Mouse (Mus musculus) liver, postnatal 0 days (tissue): ENCODE measurements around the gene Mss51. TPM values are rescaled to one million over a fixed set of nuclear protein-coding genes. Genes with fewer than 3 reads are reported as not detected.

Experiments used
- ATAC-seq: fragments of 200-750 bp; cut with Nextera tagmentation; 2 replicates; pipeline ENCODE4 v1.8.0; 2017; ENCODE audit warnings: mild to moderate bottlenecking, moderate library complexity
- DNase-seq: peaks from one replicate; pipeline ENCODE4 v3.0.0-alpha.2; 2016
- H3K27ac ChIP-seq: fragments of 300-500 bp; sonication (generic); 2 replicates; pipeline ENCODE4 v1.5.1; 2014; ENCODE audit warnings: antibody characterized with exemption, moderate library complexity, mild to moderate bottlenecking, low read depth
- H3K27me3 ChIP-seq: fragments of 300-500 bp; sonication (generic); 2 replicates; pipeline ENCODE4 v1.6.1; 2014; ENCODE audit warnings: low read length, control low read depth, mixed read lengths; ENCODE audit not compliant: insufficient read depth
- H3K36me3 ChIP-seq: fragments of 300-500 bp; sonication (generic); replicated peaks from 2 replicates; pipeline ENCODE4 v1.6.1; 2014; ENCODE audit warnings: mild to moderate bottlenecking, control low read depth, low read length, moderate library complexity, mixed read lengths; ENCODE audit not compliant: insufficient read depth
- H3K4me1 ChIP-seq: fragments of 300-500 bp; sonication (generic); 2 replicates; pipeline ENCODE4 v1.6.1; 2014; ENCODE audit warnings: antibody characterized with exemption, mild to moderate bottlenecking, control low read depth; ENCODE audit not compliant: insufficient read depth
- H3K4me2 ChIP-seq: fragments of 300-500 bp; sonication (generic); 2 replicates; pipeline ENCODE4 v1.6.1; 2014; ENCODE audit warnings: low read depth, mild to moderate bottlenecking, low read length, moderate library complexity, mixed read lengths
- H3K4me3 ChIP-seq: fragments of 300-500 bp; sonication (generic); 2 replicates; pipeline ENCODE4 v1.5.1; 2014; ENCODE audit warnings: low read depth, low read length
- H3K9ac ChIP-seq: fragments of 300-500 bp; sonication (generic); replicated peaks from 2 replicates; pipeline ENCODE4 v1.6.1; 2014; ENCODE audit warnings: mild to moderate bottlenecking, moderate library complexity
- H3K9me3 ChIP-seq: fragments of 300-500 bp; sonication (generic); 2 replicates; pipeline ENCODE4 v1.6.1; 2016; ENCODE audit warnings: mild to moderate bottlenecking, control low read depth, low read length, mixed read lengths
- CTCF ChIP-seq: sonication (generic); IDR thresholded peaks from 2 replicates; pipeline ENCODE4 v1.5.1; 2016; ENCODE audit warnings: antibody characterized with exemption, low read depth
- EP300 ChIP-seq: IDR thresholded peaks from 2 replicates; pipeline ENCODE4 v1.6.1; 2016; ENCODE audit warnings: antibody characterized with exemption, low read depth, mild to moderate bottlenecking
- WGBS: fragments of 180-500 bp; shearing (Covaris S2); extraction: QIAGEN DNeasy Blood & Tissue Kit; methylation state at CpG from one replicate; pipeline ENCODE4 v1.1.7; 2014; ENCODE audit not compliant: insufficient replicate concordance; 5-methylcytosine and 5-hydroxymethylcytosine counted together
- polyA plus RNA-seq: library from polyadenylated mRNA; unstranded; fragments of >200 nt; fragmentation: Nextera tagmentation; extraction: Ambion mirVana; gene quantifications from 2 replicates; pipeline ENCODE4 v1.2.1, GENCODE M21; 2015

Mss51 gene
- polyA plus RNA-seq, 1 experiment from 2014 or later, result 0.41 TPM

GRCm38 (mm10) chr14:20481211-20481610, 15.5 kb downstream of the Mss51 start:
- Histone ChIP-seq H3K4me2 (no peak overlapping the region), H3K36me3 (peaks cover 3% of the 10 kb centered on the region; the same call in 1 of the 2 replicates), H3K27ac (no peak overlapping the region), H3K4me3 (no peak overlapping the region), H3K27me3 (no peaks in the 10 kb centered on the region), H3K9me3 (no peaks in the 10 kb centered on the region), H3K9ac (no peak overlapping the region), H3K4me1 (peaks cover 19% of the 10 kb centered on the region)
- WGBS, result 24% methylated on average over 5 of the region's 5 CpGs
- TF ChIP-seq EP300 (no peak), CTCF (no peak)
- ATAC-seq (no peak), DNase-seq (peak; percentile 55)

- DNase-seq, result no peak
- WGBS, result 75% methylated on average over 1 of the region's 1 CpGs
- H3K27me3 ChIP-seq, result no peaks in the 10 kb centered on the region
- peak overlapping the region; percentile 91 for H3K9ac ChIP-seq
- peak overlapping the region; percentile 95 for H3K27ac ChIP-seq
- TF ChIP-seq EP300, result no peak
- peak overlapping the region; percentile 92 for H3K4me2 ChIP-seq
- ATAC-seq, result no peak
- peaks cover 3% of the 10 kb centered on the region; the same call in 1 of the 2 replicates for H3K36me3 ChIP-seq
- H3K9me3 ChIP-seq, result no peaks in the 10 kb centered on the region
- peaks cover 19% of the 10 kb centered on the region for H3K4me1 ChIP-seq
- H3K4me3 ChIP-seq, result peak overlapping the region; percentile 93
Measured at GRCm38 (mm10) chr14:20480195-20480579, 16.5 kb downstream of the Mss51 start.

- peak; percentile 83 for ATAC-seq
- Histone ChIP-seq H3K36me3 (peaks cover 3% of the 10 kb centered on the region; the same call in 1 of the 2 replicates), H3K9me3 (no peaks in the 10 kb centered on the region), H3K27me3 (no peaks in the 10 kb centered on the region), H3K4me1 (peaks cover 19% of the 10 kb centered on the region), H3K4me3 (peak within 1 kb of the TSS; percentile 93), H3K9ac (peak within 1 kb of the TSS; percentile 91), H3K4me2 (peak within 1 kb of the TSS; percentile 92), H3K27ac (peak within 1 kb of the TSS; percentile 95)
- DNase-seq, result peak; percentile 89
- WGBS, result under 1% methylated on average over 48 of the region's 48 CpGs
- TF ChIP-seq CTCF (peak; percentile 35), EP300 (no peak)
Measured at GRCm38 (mm10) chr14:20479291-20480194, 17.2 kb downstream of the Mss51 start, which contains the start of gene Anxa7. Gene Anxa7, minus strand, starts transcription at chr14:20480133.

- peaks cover 3% of the 10 kb centered on the region; the same call in 1 of the 2 replicates for H3K36me3 ChIP-seq
- WGBS, result 1% methylated on average over 7 of the region's 7 CpGs
- H3K27me3 ChIP-seq, result no peaks in the 10 kb centered on the region
- H3K9me3 ChIP-seq, result no peaks in the 10 kb centered on the region
- peak overlapping the region; percentile 93 for H3K4me3 ChIP-seq
- peak overlapping the region; percentile 95 for H3K27ac ChIP-seq
- TF ChIP-seq CTCF (no peak), EP300 (0 out of 2 replicates have a peak, but pooled peaks have one; percentile 39)
- peak overlapping the region; percentile 91 for H3K9ac ChIP-seq
- DNase-seq (peak; percentile 81), ATAC-seq (peak; percentile 81)
- peaks cover 19% of the 10 kb centered on the region for H3K4me1 ChIP-seq
- peak overlapping the region; percentile 92 for H3K4me2 ChIP-seq
Measured at GRCm38 (mm10) chr14:20478801-20479200, 17.9 kb downstream of the Mss51 start.

GRCm38 (mm10) chr14:20478385-20478784, 18.3 kb downstream of the Mss51 start:
- DNase-seq, result peak; percentile 20
- peak; percentile 32 for ATAC-seq
- H3K4me3 ChIP-seq, result peak overlapping the region; percentile 93
- H3K9me3 ChIP-seq, result no peaks in the 10 kb centered on the region
- no peak for TF ChIP-seq EP300
- no peak for TF ChIP-seq CTCF
- peaks cover 19% of the 10 kb centered on the region for H3K4me1 ChIP-seq
- peak overlapping the region; percentile 95 for H3K27ac ChIP-seq
- peaks cover 2% of the 10 kb centered on the region for H3K36me3 ChIP-seq
- H3K9ac ChIP-seq, result peak overlapping the region; percentile 91
- H3K27me3 ChIP-seq, result no peaks in the 10 kb centered on the region
- WGBS, result 18% methylated on average over 3 of the region's 3 CpGs
- H3K4me2 ChIP-seq, result peak overlapping the region; percentile 92

GRCm38 (mm10) chr14:20477261-20478025, 19.3 kb downstream of the Mss51 start:
- H3K4me3 ChIP-seq, result no peak overlapping the region
- no peak for ATAC-seq
- no peak for DNase-seq
- H3K27ac ChIP-seq, result no peak overlapping the region
- H3K4me2 ChIP-seq, result peak overlapping the region; percentile 34
- H3K27me3 ChIP-seq, result no peaks in the 10 kb centered on the region
- peaks cover 19% of the 10 kb centered on the region for H3K4me1 ChIP-seq
- H3K36me3 ChIP-seq, result peaks cover 9% of the 10 kb centered on the region
- TF ChIP-seq EP300 (no peak), CTCF (no peak)
- 0 out of 2 replicates have a peak overlapping the region, but pooled peaks have one; percentile 8 for H3K9ac ChIP-seq
- WGBS, result 55% methylated on average over 4 of the region's 4 CpGs
- no peaks in the 10 kb centered on the region for H3K9me3 ChIP-seq
